Mouse (Mus musculus) midbrain, postnatal 0 days (tissue): ENCODE results near the gene Phldb2. TPM values are rescaled to one million over a fixed set of nuclear protein-coding genes. Genes with fewer than 3 reads are reported as not detected.
A peak's percentile ranks its signal among the peaks of the same experiment; 100 is the strongest.

Experiments
- ATAC-seq: fragments of 200-750 bp; cut with Nextera tagmentation; 2 replicates; pipeline ENCODE4 v1.8.0; 2017; ENCODE audit warnings: moderate number of reproducible peaks, mild to moderate bottlenecking, moderate TSS enrichment, moderate library complexity; ENCODE audit not compliant: low FRiP score
- DNase-seq: peaks from one replicate; pipeline ENCODE4 v3.0.0-alpha.2; 2015; ENCODE audit warnings: low spot score
- H3K27ac ChIP-seq: fragments of 300-500 bp; sonication (generic); 2 replicates; pipeline ENCODE4 v1.5.1; 2014; ENCODE audit warnings: low read depth, mild to moderate bottlenecking, low read length, mixed read lengths
- H3K27me3 ChIP-seq: fragments of 300-500 bp; sonication (generic); 2 replicates; pipeline ENCODE4 v1.6.1; 2014; ENCODE audit warnings: low read length, control low read depth, mixed read lengths; ENCODE audit not compliant: insufficient read depth
- H3K36me3 ChIP-seq: fragments of 300-500 bp; sonication (generic); 2 replicates; pipeline ENCODE4 v1.6.1; 2014; ENCODE audit warnings: low read length, control low read depth, mixed read lengths; ENCODE audit not compliant: insufficient read depth
- H3K4me1 ChIP-seq: fragments of 300-500 bp; sonication (generic); 2 replicates; pipeline ENCODE4 v1.6.1; 2014; ENCODE audit warnings: mild to moderate bottlenecking, control low read depth, antibody characterized with exemption, low read length, mixed read lengths; ENCODE audit not compliant: insufficient read depth
- H3K4me2 ChIP-seq: fragments of 300-500 bp; sonication (generic); 2 replicates; pipeline ENCODE4 v1.6.1; 2014; ENCODE audit warnings: low read depth, mild to moderate bottlenecking, low read length, mixed read lengths; ENCODE audit not compliant: poor library complexity, severe bottlenecking
- H3K4me3 ChIP-seq: fragments of 300-500 bp; sonication (generic); 2 replicates; pipeline ENCODE4 v1.5.1; 2014; ENCODE audit warnings: low read depth, mild to moderate bottlenecking, low read length, moderate library complexity
- H3K9ac ChIP-seq: fragments of 300-500 bp; sonication (generic); replicated peaks from 2 replicates; pipeline ENCODE4 v1.6.1; 2014; ENCODE audit warnings: mild to moderate bottlenecking, low read length, moderate library complexity, mixed read lengths; ENCODE audit not compliant: poor library complexity, severe bottlenecking
- H3K9me3 ChIP-seq: fragments of 300-500 bp; sonication (generic); 2 replicates; pipeline ENCODE4 v1.6.1; 2016; ENCODE audit warnings: low read length, control low read depth
- CTCF ChIP-seq: IDR thresholded peaks from 2 replicates; pipeline ENCODE4 v1.5.1; 2016; ENCODE audit warnings: antibody characterized with exemption, mild to moderate bottlenecking
- WGBS: fragments of 180-500 bp; shearing (Covaris S2); extraction: QIAGEN DNeasy Blood & Tissue Kit; methylation state at CpG from one replicate; pipeline ENCODE4 v1.1.7; 2014; 5-methylcytosine and 5-hydroxymethylcytosine counted together
- polyA plus RNA-seq: library from polyadenylated mRNA; unstranded; fragments of >200 nt; fragmentation: Nextera tagmentation; extraction: Ambion mirVana; gene quantifications from 2 replicates; pipeline ENCODE4 v1.2.1, GENCODE M21; 2015
- total RNA-seq: library from RNA; depleted of rRNA; stranded (reverse); fragments of >200 nt; gene quantifications from 2 replicates; pipeline ENCODE4 v1.2.3, GENCODE M21; 2014

Gene Phldb2
- total and polyA plus RNA-seq, 2 experiments from 2014 or later = 4.2 to 4.5 TPM

- no peaks in the 10 kb centered on the region for H3K36me3 ChIP-seq
- no peak for TF ChIP-seq CTCF
- no peaks in the 10 kb centered on the region for H3K27me3 ChIP-seq
- no peak overlapping the region for H3K27ac ChIP-seq
- no peak overlapping the region for H3K4me2 ChIP-seq
- no peaks in the 10 kb centered on the region for H3K9me3 ChIP-seq
- ATAC-seq (no peak), DNase-seq (no peak)
- H3K4me1 ChIP-seq = no peaks in the 10 kb centered on the region
- 86% methylated on average over 5 of the region's 5 CpGs for WGBS
- no peak overlapping the region for H3K9ac ChIP-seq
- no peak overlapping the region for H3K4me3 ChIP-seq
These were observed 26.5 kb downstream of the Phldb2 start for GRCm38 (mm10) chr16:45926875-45927274.

DNA sequence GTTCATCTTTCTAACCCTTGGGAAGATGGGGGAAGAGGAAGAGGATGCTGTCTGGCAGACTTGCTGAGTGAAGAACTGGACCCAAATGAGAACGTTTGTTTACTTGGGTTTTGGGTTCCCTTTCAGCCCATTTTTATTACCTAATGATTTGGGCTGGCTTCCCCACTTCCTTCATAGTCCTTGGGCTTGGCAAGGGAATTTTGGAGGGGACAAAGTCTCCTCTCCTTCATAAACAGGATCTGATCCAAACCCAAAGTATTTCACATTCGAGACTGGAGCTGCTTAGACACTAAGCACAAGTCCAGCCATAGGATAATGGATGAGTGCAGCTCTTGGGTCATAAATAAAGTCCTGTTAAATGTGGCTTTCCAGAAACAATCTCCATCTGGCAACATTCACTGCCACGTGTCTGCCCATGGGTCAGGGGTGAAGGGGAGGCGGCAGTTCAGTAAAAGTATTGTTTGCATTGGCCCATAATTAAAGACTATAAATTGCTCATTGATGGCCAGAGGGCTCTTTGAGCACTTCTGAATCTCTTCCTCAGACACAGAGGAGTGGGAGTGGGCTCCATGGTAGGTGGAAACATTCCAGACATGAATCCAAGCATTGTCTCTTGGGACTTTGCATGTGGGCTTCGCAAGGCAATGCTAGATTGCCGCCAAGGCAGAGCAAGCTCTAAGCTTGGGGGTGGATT, 29.5 kb downstream of the Phldb2 start:
- Histone ChIP-seq H3K27ac (no peak overlapping the region), H3K36me3 (no peaks in the 10 kb centered on the region), H3K27me3 (no peaks in the 10 kb centered on the region), H3K4me3 (no peak overlapping the region), H3K4me2 (no peak overlapping the region), H3K9me3 (no peaks in the 10 kb centered on the region), H3K9ac (no peak overlapping the region), H3K4me1 (no peaks in the 10 kb centered on the region)
- WGBS = 81% methylated on average over 6 of the region's 6 CpGs
- no peak for DNase-seq
- TF ChIP-seq CTCF = no peak
- no peak for ATAC-seq

- no peaks in the 10 kb centered on the region for H3K27me3 ChIP-seq
- 74% methylated on average over 8 of the region's 8 CpGs for WGBS
- no peaks in the 10 kb centered on the region for H3K36me3 ChIP-seq
These were observed 30.7 kb downstream of the Phldb2 start for GRCm38 (mm10) chr16:45922546-45923229.

GRCm38 (mm10) chr16:45919572-45919971, 33.8 kb downstream of the Phldb2 start:
- H3K27me3 ChIP-seq = no peaks in the 10 kb centered on the region
- no peaks in the 10 kb centered on the region for H3K36me3 ChIP-seq
- no peak overlapping the region for H3K4me3 ChIP-seq
- H3K4me1 ChIP-seq = no peaks in the 10 kb centered on the region
- DNase-seq (peak; percentile 21), ATAC-seq (peak; percentile 44; the same call in 1 of the 2 replicates)
- no peaks in the 10 kb centered on the region for H3K9me3 ChIP-seq
- no peak for TF ChIP-seq CTCF
- no peak overlapping the region for H3K4me2 ChIP-seq
- WGBS = 79% methylated on average over 8 of the region's 8 CpGs
- H3K27ac ChIP-seq = no peak overlapping the region
- no peak overlapping the region for H3K9ac ChIP-seq

More at GRCm38 (mm10) chr16:45922546-45923229, 30.7 kb downstream of the Phldb2 start:
- Histone ChIP-seq H3K27ac (no peak overlapping the region), H3K4me1 (no peaks in the 10 kb centered on the region), H3K9ac (no peak overlapping the region), H3K4me2 (no peak overlapping the region), H3K4me3 (no peak overlapping the region), H3K9me3 (no peaks in the 10 kb centered on the region)
- TF ChIP-seq CTCF = no peak
- DNase-seq (no peak), ATAC-seq (no peak)

DNA sequence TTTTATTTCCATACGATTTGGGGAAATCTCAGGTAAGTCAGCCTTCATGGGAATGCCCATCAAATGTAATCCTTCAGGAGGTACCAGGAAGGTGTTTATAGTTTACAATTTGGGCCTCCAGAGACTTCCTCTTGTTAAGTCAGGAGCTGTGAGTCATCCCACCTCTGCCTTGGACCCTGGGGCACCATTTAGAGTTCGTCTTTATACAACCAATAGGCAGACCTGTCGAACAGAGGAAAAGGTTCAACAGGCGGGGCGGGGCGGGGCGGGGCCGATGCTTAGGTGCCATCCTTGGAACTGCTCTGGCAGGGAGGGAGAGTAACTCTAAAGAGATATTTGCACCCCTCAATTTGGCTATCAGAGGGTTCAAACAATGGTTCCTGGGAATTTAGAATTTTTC, 49.8 kb downstream of the Phldb2 start:
- WGBS = 91% methylated on average over 8 of the region's 8 CpGs
- Histone ChIP-seq H3K4me3 (no peak overlapping the region), H3K4me2 (no peak overlapping the region), H3K27ac (no peak overlapping the region), H3K9me3 (no peaks in the 10 kb centered on the region), H3K9ac (no peak overlapping the region), H3K36me3 (no peaks in the 10 kb centered on the region), H3K4me1 (no peaks in the 10 kb centered on the region), H3K27me3 (no peaks in the 10 kb centered on the region)
- TF ChIP-seq CTCF = no peak
- DNase-seq (no peak), ATAC-seq (no peak)

DNA sequence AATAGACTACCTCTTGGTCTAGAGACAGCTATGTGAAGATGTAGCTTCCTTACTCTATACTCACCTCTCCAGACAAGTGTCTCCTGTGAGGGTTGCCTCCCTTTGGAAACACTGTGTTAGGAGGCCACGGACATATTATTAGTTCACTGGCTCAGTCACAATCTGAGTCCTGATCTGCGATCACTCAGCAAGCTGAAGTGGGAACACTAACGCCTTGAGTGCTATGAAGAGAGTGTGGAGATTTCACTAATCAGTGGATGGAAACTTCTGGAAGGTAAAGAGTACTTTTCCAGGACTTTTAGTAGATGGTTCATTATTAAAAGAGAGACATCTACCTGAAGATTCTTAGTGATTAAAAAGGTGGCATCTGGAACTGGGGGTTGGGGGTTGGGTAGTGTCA, 54.9 kb downstream of the Phldb2 start:
- 93% methylated on average over 3 of the region's 3 CpGs for WGBS

More for the DNA sequence above, 54.9 kb downstream of the Phldb2 start:
- Histone ChIP-seq H3K9ac (no peak overlapping the region), H3K36me3 (no peaks in the 10 kb centered on the region), H3K27me3 (no peaks in the 10 kb centered on the region), H3K27ac (no peak overlapping the region), H3K4me2 (no peak overlapping the region), H3K9me3 (no peaks in the 10 kb centered on the region), H3K4me3 (no peak overlapping the region), H3K4me1 (no peaks in the 10 kb centered on the region)
- no peak for DNase-seq
- TF ChIP-seq CTCF = no peak
- ATAC-seq = no peak
